Mouse (Mus musculus) yolk sac, embryonic 10.5 days (tissue): Measurements from ENCODE around the gene Rpp21.
"Not testable (repeated sequence)": the region's sequence is repeated elsewhere in the genome, so short reads cannot be mapped to it uniquely, and the experiment has no call there.

Experiments used
- DNase-seq: peaks from one replicate; pipeline ENCODE4 v3.0.0-alpha.2; 2017; ENCODE audit warnings: low spot score

Gene Rpp21

GRCm38 (mm10) chr17:36235300-36235699 lies 22.6 kb downstream of the Rpp21 start:
- not testable (repeated sequence) for DNase-seq

- no peak for DNase-seq
Measured at GRCm38 (mm10) chr17:36233572-36233971, 24.3 kb downstream of the Rpp21 start.

- peak; percentile 100 for DNase-seq
Measured at GRCm38 (mm10) chr17:36231318-36231717, 26.6 kb downstream of the Rpp21 start.

- no peak for DNase-seq
Measured at GRCm38 (mm10) chr17:36229046-36229445, 28.8 kb downstream of the Rpp21 start.

GRCm38 (mm10) chr17:36226921-36227320 lies 30.9 kb downstream of the Rpp21 start:
- DNase-seq, result no peak

GRCm38 (mm10) chr17:36225231-36225824 lies 32.5 kb downstream of the Rpp21 start:
- no peak for DNase-seq

GRCm38 (mm10) chr17:36224451-36224850 lies 33.4 kb downstream of the Rpp21 start:
- no peak for DNase-seq

GRCm38 (mm10) chr17:36218594-36219155 lies 39.2 kb downstream of the Rpp21 start:
- DNase-seq, result no peak

- DNase-seq, result no peak
Measured at GRCm38 (mm10) chr17:36215586-36215985, 42.3 kb downstream of the Rpp21 start.

GRCm38 (mm10) chr17:36206846-36207245 lies 51.0 kb downstream of the Rpp21 start:
- DNase-seq, result no peak

- DNase-seq, result no peak
Measured at GRCm38 (mm10) chr17:36205862-36206261, 52.0 kb downstream of the Rpp21 start.
